Mouse (Mus musculus) neural tube, embryonic 12.5 days (tissue): ENCODE measurements around the gene Rhoj. TPM values are rescaled to one million over a fixed set of nuclear protein-coding genes. Genes with fewer than 3 reads are reported as not detected.
"Not testable (repeated sequence)": the region's sequence is repeated elsewhere in the genome, so short reads cannot be mapped to it uniquely, and the experiment has no call there.

ENCODE experiments used
- ATAC-seq: fragments of 200-750 bp; cut with Nextera tagmentation; 2 replicates; pipeline ENCODE4 v1.8.0; 2017; ENCODE audit warnings: low read depth, mild to moderate bottlenecking, moderate TSS enrichment, moderate library complexity; ENCODE audit not compliant: low FRiP score
- H3K27ac ChIP-seq: fragments of 300-500 bp; sonication (generic); 2 replicates; pipeline ENCODE4 v1.5.1; 2016
- H3K27me3 ChIP-seq: fragments of 300-500 bp; sonication (generic); replicated peaks from 2 replicates; pipeline ENCODE4 v1.6.1; 2016; ENCODE audit warnings: mild to moderate bottlenecking
- H3K36me3 ChIP-seq: fragments of 300-500 bp; sonication (generic); 2 replicates; pipeline ENCODE4 v1.6.1; 2016; ENCODE audit warnings: mild to moderate bottlenecking
- H3K4me1 ChIP-seq: fragments of 300-500 bp; sonication (generic); 2 replicates; pipeline ENCODE4 v1.6.1; 2016
- H3K4me2 ChIP-seq: fragments of 300-500 bp; sonication (generic); replicated peaks from 2 replicates; pipeline ENCODE4 v1.6.1; 2016; ENCODE audit warnings: mild to moderate bottlenecking
- H3K4me3 ChIP-seq: fragments of 300-500 bp; sonication (generic); 2 replicates; pipeline ENCODE4 v1.5.1; 2016
- H3K9ac ChIP-seq: fragments of 300-500 bp; sonication (generic); 2 replicates; pipeline ENCODE4 v1.6.1; 2016; ENCODE audit warnings: mild to moderate bottlenecking
- H3K9me3 ChIP-seq: fragments of 300-500 bp; sonication (generic); 2 replicates; pipeline ENCODE4 v1.6.1; 2016; ENCODE audit warnings: mild to moderate bottlenecking
- WGBS: fragments of 180-500 bp; shearing (Covaris S2); methylation state at CpG from one replicate; pipeline ENCODE4 v1.1.7; 2016; 5-methylcytosine and 5-hydroxymethylcytosine counted together
- polyA plus RNA-seq: library from polyadenylated mRNA; unstranded; fragments of >200 nt; fragmentation: Nextera tagmentation; extraction: Ambion mirVana; gene quantifications from 2 replicates; pipeline ENCODE4 v1.2.1, GENCODE M21; 2016

Rhoj gene
- polyA plus RNA-seq, 1 experiment from 2014 or later: 34.5 TPM

- H3K4me1 ChIP-seq: no peaks in the 10 kb centered on the region
- H3K9me3 ChIP-seq: no peaks in the 10 kb centered on the region
- 86% methylated on average over 9 of the region's 9 CpGs for WGBS
- no peak overlapping the region for H3K9ac ChIP-seq
- H3K4me3 ChIP-seq: no peak overlapping the region
- H3K27ac ChIP-seq: no peak overlapping the region
- no peak overlapping the region for H3K4me2 ChIP-seq
- H3K36me3 ChIP-seq: no peaks in the 10 kb centered on the region
- H3K27me3 ChIP-seq: no peaks in the 10 kb centered on the region
- no peak for ATAC-seq
Measured at GRCm38 (mm10) chr12:75412964-75413363, 104.8 kb downstream of the Rhoj start.

GRCm38 (mm10) chr12:75414991-75415390 is 106.9 kb downstream of the Rhoj start:
- 71% methylated on average over 6 of the region's 6 CpGs for WGBS
- H3K4me3 ChIP-seq: no peak overlapping the region
- no peaks in the 10 kb centered on the region for H3K27me3 ChIP-seq
- no peak overlapping the region for H3K27ac ChIP-seq
- no peaks in the 10 kb centered on the region for H3K9me3 ChIP-seq
- H3K4me2 ChIP-seq: no peak overlapping the region
- H3K9ac ChIP-seq: no peak overlapping the region
- no peaks in the 10 kb centered on the region for H3K36me3 ChIP-seq
- no peaks in the 10 kb centered on the region for H3K4me1 ChIP-seq
- no peak for ATAC-seq

GRCm38 (mm10) chr12:75416681-75417080 is 108.6 kb downstream of the Rhoj start, which contains the start of gene Gphb5:
Gene Gphb5, minus strand, starts transcription at chr12:75416781.
- H3K27ac ChIP-seq: no peak within 1 kb of the TSS
- H3K4me2 ChIP-seq: no peak within 1 kb of the TSS
- H3K4me1 ChIP-seq: no peaks in the 10 kb centered on the region
- no peak for ATAC-seq
- H3K9me3 ChIP-seq: no peaks in the 10 kb centered on the region
- no peaks in the 10 kb centered on the region for H3K36me3 ChIP-seq
- H3K4me3 ChIP-seq: no peak within 1 kb of the TSS
- no peaks in the 10 kb centered on the region for H3K27me3 ChIP-seq
- 90% methylated on average over 4 of the region's 4 CpGs for WGBS
- H3K9ac ChIP-seq: no peak within 1 kb of the TSS

- Histone ChIP-seq H3K27me3 (no peaks in the 10 kb centered on the region), H3K9me3 (no peaks in the 10 kb centered on the region), H3K36me3 (no peaks in the 10 kb centered on the region), H3K4me3 (no peak overlapping the region), H3K4me1 (no peaks in the 10 kb centered on the region), H3K9ac (no peak overlapping the region), H3K4me2 (no peak overlapping the region), H3K27ac (no peak overlapping the region)
- no peak for ATAC-seq
- WGBS: 53% methylated on average over 7 of the region's 7 CpGs
Measured at GRCm38 (mm10) chr12:75424359-75424758, 116.2 kb downstream of the Rhoj start.

GRCm38 (mm10) chr12:75424817-75425216 is 116.7 kb downstream of the Rhoj start:
- no peak overlapping the region for H3K4me2 ChIP-seq
- no peak overlapping the region for H3K9ac ChIP-seq
- no peak overlapping the region for H3K27ac ChIP-seq
- ATAC-seq: no peak
- no peaks in the 10 kb centered on the region for H3K9me3 ChIP-seq
- H3K36me3 ChIP-seq: no peaks in the 10 kb centered on the region
- no peaks in the 10 kb centered on the region for H3K27me3 ChIP-seq
- 92% methylated on average over 4 of the region's 4 CpGs for WGBS
- H3K4me3 ChIP-seq: no peak overlapping the region
- H3K4me1 ChIP-seq: no peaks in the 10 kb centered on the region

GRCm38 (mm10) chr12:75425882-75426281 is 117.8 kb downstream of the Rhoj start:
- Histone ChIP-seq H3K4me3 (no peak overlapping the region), H3K27ac (no peak overlapping the region), H3K36me3 (no peaks in the 10 kb centered on the region), H3K9ac (no peak overlapping the region), H3K4me2 (no peak overlapping the region), H3K9me3 (no peaks in the 10 kb centered on the region), H3K4me1 (no peaks in the 10 kb centered on the region), H3K27me3 (no peaks in the 10 kb centered on the region)
- no peak for ATAC-seq
- WGBS: 89% methylated on average over 7 of the region's 7 CpGs

GRCm38 (mm10) chr12:75428719-75429118 is 120.6 kb downstream of the Rhoj start:
- Histone ChIP-seq H3K4me3 (no peak overlapping the region), H3K27ac (no peak overlapping the region), H3K9me3 (peaks cover 5% of the 10 kb centered on the region; the same call in 1 of the 2 replicates), H3K9ac (no peak overlapping the region), H3K27me3 (no peaks in the 10 kb centered on the region), H3K4me2 (no peak overlapping the region), H3K36me3 (no peaks in the 10 kb centered on the region), H3K4me1 (no peaks in the 10 kb centered on the region)
- WGBS: 88% methylated on average over 6 of the region's 6 CpGs
- ATAC-seq: no peak

GRCm38 (mm10) chr12:75429685-75430396 is 121.7 kb downstream of the Rhoj start:
- no peak overlapping the region for H3K9ac ChIP-seq
- ATAC-seq: no peak
- H3K27ac ChIP-seq: no peak overlapping the region
- no peak overlapping the region for H3K4me2 ChIP-seq
- H3K36me3 ChIP-seq: no peaks in the 10 kb centered on the region
- no peaks in the 10 kb centered on the region for H3K27me3 ChIP-seq
- H3K4me3 ChIP-seq: no peak overlapping the region
- whole genome bisulfite sequencing: 92% methylated on average over 1 of the region's 1 CpGs
- H3K4me1 ChIP-seq: no peaks in the 10 kb centered on the region
- H3K9me3 ChIP-seq: peaks cover 5% of the 10 kb centered on the region; the same call in 1 of the 2 replicates

GRCm38 (mm10) chr12:75432400-75432799 is 124.3 kb downstream of the Rhoj start:
- not testable (repeated sequence) for ATAC-seq, H3K4me1 ChIP-seq, H3K4me3 ChIP-seq, H3K9ac ChIP-seq, H3K36me3 ChIP-seq, H3K4me2 ChIP-seq, H3K27me3 ChIP-seq, H3K9me3 ChIP-seq, H3K27ac ChIP-seq
- WGBS: 82% methylated on average over 6 of the region's 6 CpGs

GRCm38 (mm10) chr12:75446245-75446644 is 138.1 kb downstream of the Rhoj start:
- Histone ChIP-seq H3K4me2 (no peak overlapping the region), H3K4me1 (no peaks in the 10 kb centered on the region), H3K9ac (no peak overlapping the region), H3K4me3 (no peak overlapping the region), H3K36me3 (peaks cover 11% of the 10 kb centered on the region), H3K27ac (no peak overlapping the region), H3K9me3 (no peaks in the 10 kb centered on the region), H3K27me3 (no peaks in the 10 kb centered on the region)
- WGBS: 94% methylated on average over 7 of the region's 7 CpGs
- ATAC-seq: no peak

GRCm38 (mm10) chr12:75448921-75449320 is 140.8 kb downstream of the Rhoj start:
- Histone ChIP-seq H3K4me2 (no peak overlapping the region), H3K36me3 (peaks cover 31% of the 10 kb centered on the region), H3K9me3 (no peaks in the 10 kb centered on the region), H3K9ac (no peak overlapping the region), H3K27me3 (no peaks in the 10 kb centered on the region), H3K4me1 (no peaks in the 10 kb centered on the region), H3K27ac (no peak overlapping the region), H3K4me3 (no peak overlapping the region)
- no peak for ATAC-seq
- WGBS: 82% methylated on average over 5 of the region's 5 CpGs

- H3K4me2 ChIP-seq: no peak overlapping the region
- WGBS: 81% methylated on average over 6 of the region's 6 CpGs
- ATAC-seq: no peak
- H3K9ac ChIP-seq: no peak overlapping the region
- H3K27me3 ChIP-seq: no peaks in the 10 kb centered on the region
- no peak overlapping the region for H3K27ac ChIP-seq
- no peak overlapping the region for H3K4me3 ChIP-seq
- H3K4me1 ChIP-seq: no peaks in the 10 kb centered on the region
- peaks cover 31% of the 10 kb centered on the region for H3K36me3 ChIP-seq
- no peaks in the 10 kb centered on the region for H3K9me3 ChIP-seq
Measured at GRCm38 (mm10) chr12:75449475-75449966, 141.4 kb downstream of the Rhoj start.

- Histone ChIP-seq H3K9me3 (no peaks in the 10 kb centered on the region), H3K27me3 (no peaks in the 10 kb centered on the region), H3K4me2 (no peak overlapping the region), H3K4me1 (no peaks in the 10 kb centered on the region), H3K9ac (no peak overlapping the region), H3K36me3 (peaks cover 35% of the 10 kb centered on the region), H3K4me3 (no peak overlapping the region), H3K27ac (no peak overlapping the region)
- 85% methylated on average over 14 of the region's 14 CpGs for WGBS
- no peak for ATAC-seq
Measured at GRCm38 (mm10) chr12:75450011-75450410, 141.9 kb downstream of the Rhoj start.
